Mouse (Mus musculus) neural tube, embryonic 15.5 days (tissue): ENCODE results near the gene Dcps. TPM values are rescaled to one million over a fixed set of nuclear protein-coding genes. Genes with fewer than 3 reads are reported as not detected.

Source experiments
- ATAC-seq: fragments of 200-750 bp; cut with Nextera tagmentation; 2 replicates; pipeline ENCODE4 v1.8.0; 2017; ENCODE audit warnings: mild to moderate bottlenecking, moderate TSS enrichment, moderate library complexity; ENCODE audit not compliant: low FRiP score
- H3K27ac ChIP-seq: fragments of 300-500 bp; sonication (generic); replicated peaks from 2 replicates; pipeline ENCODE4 v1.5.1; 2015; ENCODE audit warnings: mild to moderate bottlenecking, inconsistent platforms
- H3K27me3 ChIP-seq: fragments of 300-500 bp; sonication (generic); replicated peaks from 2 replicates; pipeline ENCODE4 v1.6.1; 2015; ENCODE audit warnings: inconsistent platforms
- H3K36me3 ChIP-seq: fragments of 300-500 bp; sonication (generic); 2 replicates; pipeline ENCODE4 v1.6.1; 2015; ENCODE audit warnings: inconsistent platforms
- H3K4me1 ChIP-seq: fragments of 300-500 bp; sonication (generic); 2 replicates; pipeline ENCODE4 v1.6.1; 2015; ENCODE audit warnings: inconsistent platforms
- H3K4me2 ChIP-seq: fragments of 300-500 bp; sonication (generic); 2 replicates; pipeline ENCODE4 v1.6.1; 2015; ENCODE audit warnings: inconsistent platforms, mild to moderate bottlenecking, moderate library complexity
- H3K4me3 ChIP-seq: fragments of 300-500 bp; sonication (generic); replicated peaks from 2 replicates; pipeline ENCODE4 v1.5.1; 2015; ENCODE audit warnings: mild to moderate bottlenecking, inconsistent platforms
- H3K9ac ChIP-seq: fragments of 300-500 bp; sonication (generic); replicated peaks from 2 replicates; pipeline ENCODE4 v1.6.1; 2015; ENCODE audit warnings: mild to moderate bottlenecking, inconsistent platforms
- H3K9me3 ChIP-seq: fragments of 300-500 bp; sonication (generic); replicated peaks from 2 replicates; pipeline ENCODE4 v1.6.1; 2016; ENCODE audit warnings: inconsistent platforms
- WGBS: fragments of 180-500 bp; shearing (Covaris S2); methylation state at CpG from one replicate; pipeline ENCODE4 v1.1.7; 2015; ENCODE audit warnings: mixed read lengths; 5-methylcytosine and 5-hydroxymethylcytosine counted together
- polyA plus RNA-seq: library from polyadenylated mRNA; unstranded; fragments of >200 nt; fragmentation: Nextera tagmentation; extraction: Ambion mirVana; gene quantifications from 2 replicates; pipeline ENCODE4 v1.2.1, GENCODE M21; 2015

Dcps gene
- polyA plus RNA-seq, 1 experiment from 2014 or later: 69.1 TPM

GRCm38 (mm10) chr9:35098762-35099161 lies 77.1 kb downstream of the Dcps start:
- H3K9ac ChIP-seq: no peak overlapping the region
- H3K4me2 ChIP-seq: no peak overlapping the region
- H3K4me3 ChIP-seq: no peak overlapping the region
- no peaks in the 10 kb centered on the region for H3K4me1 ChIP-seq
- H3K27ac ChIP-seq: no peak overlapping the region
- H3K9me3 ChIP-seq: no peaks in the 10 kb centered on the region
- no peaks in the 10 kb centered on the region for H3K27me3 ChIP-seq
- ATAC-seq: no peak
- 87% methylated on average over 4 of the region's 4 CpGs for WGBS
- no peaks in the 10 kb centered on the region for H3K36me3 ChIP-seq

- H3K9me3 ChIP-seq: no peaks in the 10 kb centered on the region
- no peaks in the 10 kb centered on the region for H3K36me3 ChIP-seq
- no peak overlapping the region for H3K27ac ChIP-seq
- H3K4me1 ChIP-seq: no peaks in the 10 kb centered on the region
- no peak overlapping the region for H3K4me2 ChIP-seq
- H3K27me3 ChIP-seq: no peaks in the 10 kb centered on the region
- WGBS: 90% methylated on average over 4 of the region's 4 CpGs
- no peak for ATAC-seq
- H3K9ac ChIP-seq: no peak overlapping the region
- H3K4me3 ChIP-seq: no peak overlapping the region
Observed at GRCm38 (mm10) chr9:35097901-35098300, 78.0 kb downstream of the Dcps start.

GRCm38 (mm10) chr9:35095726-35096125 lies 80.1 kb downstream of the Dcps start:
- no peak overlapping the region for H3K4me2 ChIP-seq
- H3K27me3 ChIP-seq: no peaks in the 10 kb centered on the region
- no peak overlapping the region for H3K27ac ChIP-seq
- H3K4me1 ChIP-seq: no peaks in the 10 kb centered on the region
- 100% methylated on average over 1 of the region's 1 CpGs for WGBS
- H3K9ac ChIP-seq: no peak overlapping the region
- H3K4me3 ChIP-seq: no peak overlapping the region
- no peaks in the 10 kb centered on the region for H3K36me3 ChIP-seq
- no peak for ATAC-seq
- H3K9me3 ChIP-seq: no peaks in the 10 kb centered on the region

GRCm38 (mm10) chr9:35093350-35093749 lies 82.5 kb downstream of the Dcps start:
- Histone ChIP-seq H3K9ac (no peak overlapping the region), H3K27me3 (no peaks in the 10 kb centered on the region), H3K27ac (no peak overlapping the region), H3K4me1 (no peaks in the 10 kb centered on the region), H3K9me3 (no peaks in the 10 kb centered on the region), H3K4me3 (no peak overlapping the region), H3K36me3 (no peaks in the 10 kb centered on the region), H3K4me2 (no peak overlapping the region)
- WGBS: 93% methylated on average over 3 of the region's 3 CpGs
- ATAC-seq: no peak

GRCm38 (mm10) chr9:35092904-35093303 lies 83.0 kb downstream of the Dcps start:
- Histone ChIP-seq H3K4me3 (no peak overlapping the region), H3K27ac (no peak overlapping the region), H3K9ac (no peak overlapping the region), H3K4me1 (no peaks in the 10 kb centered on the region), H3K9me3 (no peaks in the 10 kb centered on the region), H3K27me3 (no peaks in the 10 kb centered on the region), H3K4me2 (no peak overlapping the region), H3K36me3 (no peaks in the 10 kb centered on the region)
- ATAC-seq: no peak
- WGBS: 98% methylated on average over 2 of the region's 2 CpGs

Other genes starting within 250 kb of the Dcps start
- 11.4 and 15.6 TPM in 2 replicates for gene St3gal4, start 56.8 kb downstream of the Dcps start, polyA plus RNA-seq
- 67.2 and 69.1 TPM in 2 replicates for gene Srpr, start 24.1 kb upstream of the Dcps start, polyA plus RNA-seq
- 4.7 and 5.6 TPM in 2 replicates for gene Tirap, start 24.2 kb upstream of the Dcps start, polyA plus RNA-seq
- 48.2 and 50.1 TPM in 2 replicates for gene Foxred1, start 35.0 kb upstream of the Dcps start, polyA plus RNA-seq
- 47.5 and 48.8 TPM in 2 replicates for gene Fam118b, start 91.7 kb upstream of the Dcps start, polyA plus RNA-seq
- 17.9 and 19.4 TPM in 2 replicates for gene Rpusd4, start 91.8 kb upstream of the Dcps start, polyA plus RNA-seq
- gene Cdon, start 245.1 kb upstream of the Dcps start, polyA plus RNA-seq: 3.3 and 3.6 TPM in 2 replicates